Mouse (Mus musculus) c-Kit-positive CD71-positive TER-119-positive erythroid progenitor cells, embryonic 14.5 days (primary cell): Measurements from ENCODE around the gene Tnnt3.

ENCODE experiments used
- DNase-seq: peaks from one replicate; pipeline ENCODE4 v3.0.0-alpha.2; 2013; ENCODE audit warnings: low spot score

Gene Tnnt3

GRCm38 (mm10) chr7:142564955-142565643 is 66.5 kb downstream of the Tnnt3 start:
- DNase-seq = no peak
